In the genomic region with DNA sequence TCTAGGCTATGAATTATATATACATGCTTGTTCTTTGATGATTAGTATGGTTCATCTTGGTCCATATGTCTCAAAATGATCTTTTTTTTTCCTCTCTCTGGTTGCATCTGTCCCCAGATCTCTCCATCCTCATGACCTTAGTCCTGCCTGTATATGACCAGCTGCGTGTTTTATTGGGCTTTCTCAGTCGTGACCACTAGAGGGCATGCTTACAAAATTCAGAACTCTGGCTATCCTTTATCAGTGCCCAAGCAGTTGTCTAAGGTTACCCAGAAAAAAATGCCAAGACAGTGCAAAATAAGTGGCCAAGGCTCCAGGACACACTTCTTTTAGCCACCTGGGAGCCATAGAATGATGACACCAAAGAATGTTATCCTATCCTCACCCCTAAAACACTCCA, we compare ENCODE assay signal across 10 mouse cellular contexts. TPM values are rescaled to one million over a fixed set of nuclear protein-coding genes. Genes with fewer than 3 reads are reported as not detected.
DNase-seq lines count a peak whose midpoint lies in the region; ATAC-seq lines count a peak whose summit lies in the region.
"Had no signal": no experiment of that assay in that cellular context is flagged by ENCODE, and none has a peak within 500 bp of the region (broad histone marks: within the 10 kb centered on the region; RNA-seq: fewer than 3 reads in every experiment).

No protein-coding gene starts in this region.

- H3K4me1 ChIP-seq in midbrain, embryonic 12.5 days, result 0 out of 2 replicates have a peak, but pooled peaks cover 3% of the 10 kb centered on the region

- ATAC-seq in midbrain, embryonic 12.5 days (ENCODE audit: low FRiP score, low read depth), result peak; percentile 59

- peak; percentile 47 for DNase-seq in gastrocnemius, adult 18-20 months (ENCODE audit: low spot score)
- no peak for DNase-seq in gastrocnemius, postnatal 10 days
- peak; percentile 14 to 27 for DNase-seq in CD8-positive naive resting alpha-beta T cell, adult 2 months (ENCODE audit: low read depth in 2 of 2, low spot score in 2 of 2)
- peak; percentile 36 for DNase-seq in cerebellum, adult 11-12 months
- DNase-seq in forelimb bud, embryonic 11.5 days (ENCODE audit: low read depth, low spot score), result peak; percentile 72
- peak; percentile 46 to 59 for DNase-seq in layer of hippocampus, postnatal 10 days (ENCODE audit: low spot score in 2 of 2)
- DNase-seq in ovary, adult 18-20 months (ENCODE audit: low spot score), result no peak

- no peak overlapping the region for H3K27ac ChIP-seq in midbrain, embryonic 12.5 days (replicated peaks)

- WGBS in midbrain, embryonic 12.5 days, result 2% methylated on average over 2 of the region's 2 CpGs

- peaks cover 8% of the 10 kb centered on the region for H3K27me3 ChIP-seq in midbrain, embryonic 12.5 days

- H3K9me3 ChIP-seq in midbrain, embryonic 12.5 days, result no peaks in the 10 kb centered on the region

- no peak overlapping the region for H3K4me2 ChIP-seq in midbrain, embryonic 12.5 days (replicated peaks)

- H3K9ac ChIP-seq in midbrain, embryonic 12.5 days (replicated peaks), result no peak overlapping the region

- peaks cover 54% of the 10 kb centered on the region for H3K36me3 ChIP-seq in midbrain, embryonic 12.5 days

- H3K4me3 ChIP-seq in midbrain, embryonic 12.5 days, result no peak overlapping the region

RNA-seq across cellular contexts. Expression of a gene that starts 6.1 kb away (rescaled TPM):
- total RNA-seq in gastrocnemius, adult 18-20 months (2021), result under 1 TPM; 0.30 to 0.59 TPM
- total RNA-seq in gastrocnemius, postnatal 10 days (2021), result 1 to 10 TPM; 1.9 to 3.0 TPM
- 100 to 1,000 TPM; 162 to 173 TPM for total RNA-seq in layer of hippocampus, postnatal 10 days (2021)
- 26.2 and 31.8 TPM in 2 replicates for polyA plus RNA-seq in midbrain, embryonic 12.5 days (2016; fragmentation: Nextera tagmentation; extraction: Ambion mirVana)

RNA-seq across cellular contexts. Expression of a gene that starts 9.8 kb away (rescaled TPM):
- total RNA-seq in gastrocnemius, adult 18-20 months (2021), result 100 to 1,000 TPM; 119 TPM
- 100 to 1,000 TPM; 121 to 122 TPM for total RNA-seq in gastrocnemius, postnatal 10 days (2021)
- 100 to 1,000 TPM; 121 to 130 TPM for total RNA-seq in layer of hippocampus, postnatal 10 days (2021)
- 77.9 and 86.2 TPM in 2 replicates for polyA plus RNA-seq in midbrain, embryonic 12.5 days (2016; fragmentation: Nextera tagmentation; extraction: Ambion mirVana)

RNA-seq across cellular contexts. Expression of a gene that starts 14.0 kb away (rescaled TPM):
- total RNA-seq in gastrocnemius, adult 18-20 months (2021), result 1 to 10 TPM; 1.1 to 2.7 TPM
- under 1 TPM; 0.68 to 0.79 TPM for total RNA-seq in gastrocnemius, postnatal 10 days (2021)
- under 1 TPM; 0.29 to 0.43 TPM for total RNA-seq in layer of hippocampus, postnatal 10 days (2021)
- 0.06 TPM in 1 of 2 replicates, not detected in the other for polyA plus RNA-seq in midbrain, embryonic 12.5 days (2016; fragmentation: Nextera tagmentation; extraction: Ambion mirVana)
- polyA plus RNA-seq: stomach, embryonic 14.5 days had no signal

RNA-seq across cellular contexts. Expression of a gene that starts 49.8 kb away (rescaled TPM):
- not detected for total RNA-seq in gastrocnemius, adult 18-20 months (2021)
- total RNA-seq in gastrocnemius, postnatal 10 days (2021), result not detected
- not detected for total RNA-seq in layer of hippocampus, postnatal 10 days (2021)
- polyA plus RNA-seq in midbrain, embryonic 12.5 days (2016; fragmentation: Nextera tagmentation; extraction: Ambion mirVana), result not detected in 2 replicates
- polyA plus RNA-seq: large intestine, adult 2 months; stomach, embryonic 14.5 days had no signal

RNA-seq across cellular contexts. Expression of a gene that starts 59.2 kb away (rescaled TPM):
- not detected for total RNA-seq in gastrocnemius, adult 18-20 months (2021)
- total RNA-seq in gastrocnemius, postnatal 10 days (2021), result not detected
- not detected for total RNA-seq in layer of hippocampus, postnatal 10 days (2021)
- not detected in 2 replicates for polyA plus RNA-seq in midbrain, embryonic 12.5 days (2016; fragmentation: Nextera tagmentation; extraction: Ambion mirVana)
- polyA plus RNA-seq: large intestine, adult 2 months; stomach, embryonic 14.5 days had no signal

Comparison
In these comparisons a context has a peak if more than half of its experiments do, and no peak if none do; other contexts are left out.
1. DNase-seq: peak in gastrocnemius, adult 18-20 months (single experiment), CD8-positive naive resting alpha-beta T cell, adult 2 months (2 of 2), cerebellum, adult 11-12 months (single experiment), forelimb bud, embryonic 11.5 days (single experiment) and layer of hippocampus, postnatal 10 days (2 of 2); none in gastrocnemius, postnatal 10 days (single experiment) and ovary, adult 18-20 months (single experiment).
2. RNA of a gene that starts 6.1 kb away (total RNA-seq): 162 to 173 TPM in layer of hippocampus, postnatal 10 days; 1.9 to 3.0 TPM in gastrocnemius, postnatal 10 days and 0.30 to 0.59 TPM in gastrocnemius, adult 18-20 months; every median in the first group is over 10 times any median in the second.